Mouse (Mus musculus) spleen, adult 2 months (tissue): ENCODE results near the gene Creb3.

Experiments
- CTCF ChIP-seq: fragments of 200-500 bp; IDR thresholded peaks from 2 replicates; pipeline ENCODE4 v1.5.1; 2011; ENCODE audit warnings: mild to moderate bottlenecking, inconsistent platforms; ENCODE audit not compliant: insufficient read depth, insufficient read length, insufficient replicate concordance; ENCODE audit errors: extremely low read depth
- POLR2A ChIP-seq: fragments of 200-500 bp; IDR thresholded peaks from 2 replicates; pipeline ENCODE4 v1.6.1; 2011; ENCODE audit warnings: low read depth, low read length, inconsistent platforms

DNA sequence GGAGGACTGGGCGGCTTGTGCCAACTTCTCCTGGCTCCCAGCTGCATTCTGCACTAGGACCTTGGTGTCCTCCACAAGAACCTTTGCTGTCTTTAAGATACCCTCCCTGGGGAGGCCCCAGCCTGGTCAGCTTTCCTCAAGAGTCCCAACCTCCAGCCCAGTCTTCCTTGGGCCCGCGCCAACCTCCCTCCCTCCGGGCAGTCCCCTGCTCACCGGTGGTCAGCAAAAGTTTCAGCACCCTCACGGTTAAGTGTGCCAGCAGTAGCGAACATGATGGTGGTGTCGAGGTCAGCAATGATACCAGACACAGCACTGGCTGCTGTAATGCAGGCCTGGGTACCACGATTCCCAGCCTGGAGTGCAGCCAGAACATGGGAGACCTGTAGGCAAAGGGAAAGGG is 26.1 kb upstream of the Creb3 start:
- TF ChIP-seq CTCF, result no peak
- no peak for TF ChIP-seq POLR2A
